In genomic region chr5:136535976-136536725, GRCm38 (mm10) we compare ENCODE assay signal across 25 mouse cellular contexts. TPM values are rescaled to one million over a fixed set of nuclear protein-coding genes. Genes with fewer than 3 reads are reported as not detected.
A peak's percentile ranks its signal among the peaks of the same experiment; 100 is the strongest.
DNase-seq lines count a peak whose midpoint lies in the region; ATAC-seq and TF ChIP-seq lines count a peak whose summit lies in the region.
"Had no signal": no experiment of that assay in that cellular context is flagged by ENCODE, and none has a peak within 500 bp of the region (broad histone marks: within the 10 kb centered on the region; RNA-seq: fewer than 3 reads in every experiment).

No protein-coding gene starts in this region.

- WGBS in heart, embryonic 14.5 days: 71% methylated on average over 5 of the region's 5 CpGs
- WGBS in liver, adult 2 months: 46% methylated on average over 5 of the region's 5 CpGs
- WGBS in liver, embryonic 12.5 days (ENCODE audit: insufficient replicate concordance): 60% methylated on average over 5 of the region's 5 CpGs
- WGBS in kidney, postnatal 0 days: 60% methylated on average over 5 of the region's 5 CpGs
- 51% methylated on average over 5 of the region's 5 CpGs for WGBS in stomach, postnatal 0 days

- peaks cover 37% of the 10 kb centered on the region for H3K79me2 ChIP-seq in liver, adult 2 months (ENCODE audit: control insufficient read depth, insufficient read depth, low read length)

- intact Hi-C loops in gastrocnemius, postnatal 36 days (cut with DNase I): no loop called here

- no peak for DNase-seq in heart, adult 9 months (ENCODE audit: low spot score in 2 of 2)
- DNase-seq in liver, adult 2 months (ENCODE audit: extremely low read depth, low read depth, low spot score): peak; percentile 37
- DNase-seq in kidney, postnatal 0 days (ENCODE audit: low spot score): no peak
- DNase-seq in stomach, postnatal 0 days (ENCODE audit: low spot score): no peak
- DNase-seq in frontal cortex, postnatal 10 days (ENCODE audit: low spot score in 2 of 2): no peak
- no peak for DNase-seq in gastrocnemius, postnatal 36 days
- DNase-seq: adrenal gland, postnatal 10 days; cerebellum, adult 18-20 months; cerebellum, postnatal 25 days; embryo, embryonic 11 days; gastrocnemius, postnatal 14 days; heart, adult 18-20 months; heart, postnatal 10 days; liver, embryonic 13.5 days; lung, adult 2 months; midbrain, embryonic 14.5 days; right cerebral cortex, postnatal 25 days; thymus, adult 18-20 months; thymus, postnatal 36 days had no signal

- H3K9ac ChIP-seq in heart, embryonic 14.5 days (ENCODE audit: low read length): 0 out of 2 replicates have a peak overlapping the region, but pooled peaks have one; percentile 4
- no peak overlapping the region for H3K9ac ChIP-seq in liver, adult 2 months (ENCODE audit: low read depth, low read length)
- H3K9ac ChIP-seq in liver, embryonic 12.5 days: no peak overlapping the region
- H3K9ac ChIP-seq in kidney, postnatal 0 days (ENCODE audit: low read depth, low read length): no peak overlapping the region
- no peak overlapping the region for H3K9ac ChIP-seq in stomach, postnatal 0 days (ENCODE audit: low read length)
- H3K9ac ChIP-seq: forebrain, embryonic 15.5 days; limb, embryonic 12.5 days; liver, embryonic 13.5 days; stomach, embryonic 15.5 days had no signal

- no peaks in the 10 kb centered on the region for H3K9me3 ChIP-seq in heart, embryonic 14.5 days (ENCODE audit: control insufficient read depth, low read length)
- H3K9me3 ChIP-seq in liver, embryonic 12.5 days (replicated peaks): no peaks in the 10 kb centered on the region
- no peaks in the 10 kb centered on the region for H3K9me3 ChIP-seq in kidney, postnatal 0 days (replicated peaks; ENCODE audit: low read length)
- H3K9me3 ChIP-seq in stomach, postnatal 0 days (ENCODE audit: control insufficient read depth, low read length): no peaks in the 10 kb centered on the region
- H3K9me3 ChIP-seq: forebrain, embryonic 15.5 days; hindbrain, embryonic 10.5 days; limb, embryonic 12.5 days; liver, embryonic 13.5 days; stomach, embryonic 15.5 days had no signal

- no peak for TF ChIP-seq CTCF in liver, adult 2 months (IDR thresholded peaks at IDR 0.05; ENCODE audit: low read depth, low read length)
- peak; percentile 19; the same call in 1 of the 2 replicates for TF ChIP-seq CTCF in kidney, postnatal 0 days (IDR thresholded peaks at IDR 0.05; ENCODE audit: low read depth)
- peak; percentile 40; the same call in 1 of the 2 replicates for TF ChIP-seq CTCF in stomach, postnatal 0 days (IDR thresholded peaks at IDR 0.05; ENCODE audit: low read depth)

- H3K4me1 ChIP-seq in heart, embryonic 14.5 days (ENCODE audit: control insufficient read depth in 2 of 2, insufficient read depth in 2 of 2, low read length in 2 of 2): peaks cover 31 to 73% of the 10 kb centered on the region in 2 experiments
- H3K4me1 ChIP-seq in liver, adult 2 months (ENCODE audit: control insufficient read depth, insufficient read depth, low read length): peaks cover 27% of the 10 kb centered on the region
- peaks cover 80% of the 10 kb centered on the region for H3K4me1 ChIP-seq in liver, embryonic 12.5 days
- H3K4me1 ChIP-seq in kidney, postnatal 0 days (replicated peaks; ENCODE audit: insufficient read depth, low read length): peaks cover 29% of the 10 kb centered on the region
- H3K4me1 ChIP-seq in stomach, postnatal 0 days (replicated peaks; ENCODE audit: control insufficient read depth, insufficient read depth): no peaks in the 10 kb centered on the region; the same call in 1 of the 2 replicates

- no peak overlapping the region for H3K4me2 ChIP-seq in heart, embryonic 14.5 days (ENCODE audit: low read length)
- H3K4me2 ChIP-seq in liver, embryonic 12.5 days: no peak overlapping the region
- H3K4me2 ChIP-seq in kidney, postnatal 0 days (ENCODE audit: low read length): no peak overlapping the region
- H3K4me2 ChIP-seq in stomach, postnatal 0 days (replicated peaks; ENCODE audit: low read depth): no peak overlapping the region
- H3K4me2 ChIP-seq: forebrain, embryonic 15.5 days; limb, embryonic 12.5 days; liver, embryonic 13.5 days; stomach, embryonic 15.5 days had no signal

- no peaks in the 10 kb centered on the region for H3K27me3 ChIP-seq in heart, embryonic 14.5 days (ENCODE audit: control insufficient read depth, insufficient read depth, low read length)
- no peaks in the 10 kb centered on the region for H3K27me3 ChIP-seq in liver, adult 2 months (ENCODE audit: control insufficient read depth, insufficient read depth, low read length)
- no peaks in the 10 kb centered on the region for H3K27me3 ChIP-seq in liver, embryonic 12.5 days (replicated peaks)
- H3K27me3 ChIP-seq in kidney, postnatal 0 days (ENCODE audit: insufficient read depth, low read length): no peaks in the 10 kb centered on the region
- H3K27me3 ChIP-seq in stomach, postnatal 0 days (ENCODE audit: control insufficient read depth, insufficient read depth, low read length): no peaks in the 10 kb centered on the region
- H3K27me3 ChIP-seq: forebrain, embryonic 15.5 days; limb, embryonic 12.5 days; liver, embryonic 13.5 days; stomach, embryonic 15.5 days had no signal

- ATAC-seq in heart, embryonic 14.5 days (ENCODE audit: insufficient number of reproducible peaks, insufficient read depth, low FRiP score, low read depth): no peak
- ATAC-seq in liver, embryonic 12.5 days: no peak
- ATAC-seq in kidney, postnatal 0 days (replicated peaks; ENCODE audit: low FRiP score, low read depth): no peak; the same call in 1 of the 2 replicates
- 0 out of 2 replicates have a peak, but pooled peaks have one; percentile 53 for ATAC-seq in stomach, postnatal 0 days (ENCODE audit: low FRiP score, low TSS enrichment)
- ATAC-seq: forebrain, embryonic 15.5 days had no signal

- no peak for TF ChIP-seq EP300 in stomach, postnatal 0 days (optimal IDR thresholded peaks at IDR 0.05)

- H3K27ac ChIP-seq in heart, embryonic 14.5 days (replicated peaks in 1 of 2; ENCODE audit: control insufficient read depth in 1 of 2, insufficient read depth in 1 of 2, low read depth in 2 of 2, low read length in 2 of 2): no peak overlapping the region
- no peak overlapping the region for H3K27ac ChIP-seq in liver, adult 2 months (replicated peaks; ENCODE audit: insufficient read depth, low read depth, low read length)
- no peak overlapping the region for H3K27ac ChIP-seq in liver, embryonic 12.5 days
- H3K27ac ChIP-seq in kidney, postnatal 0 days: 0 out of 2 replicates have a peak overlapping the region, but pooled peaks have one; percentile 27
- no peak overlapping the region for H3K27ac ChIP-seq in stomach, postnatal 0 days (replicated peaks)
- H3K27ac ChIP-seq: forebrain, embryonic 15.5 days; hindbrain, embryonic 10.5 days; limb, embryonic 12.5 days; liver, embryonic 13.5 days had no signal

- no peak overlapping the region for H3K4me3 ChIP-seq in heart, embryonic 14.5 days (ENCODE audit: control insufficient read depth in 1 of 2, insufficient read depth in 1 of 2, low read depth in 1 of 2, low read length in 2 of 2)
- no peak overlapping the region for H3K4me3 ChIP-seq in liver, adult 2 months (ENCODE audit: insufficient read depth, low read depth, low read length)
- no peak overlapping the region for H3K4me3 ChIP-seq in liver, embryonic 12.5 days
- no peak overlapping the region for H3K4me3 ChIP-seq in kidney, postnatal 0 days (replicated peaks; ENCODE audit: low read depth, low read length)
- H3K4me3 ChIP-seq in stomach, postnatal 0 days (ENCODE audit: low read depth, low read length): no peak overlapping the region
- H3K4me3 ChIP-seq: forebrain, embryonic 15.5 days; hindbrain, embryonic 10.5 days; limb, embryonic 12.5 days; liver, embryonic 13.5 days; stomach, embryonic 15.5 days had no signal

- H3K36me3 ChIP-seq in heart, embryonic 14.5 days (ENCODE audit: control insufficient read depth, insufficient read depth, low read length): no peaks in the 10 kb centered on the region
- no peaks in the 10 kb centered on the region for H3K36me3 ChIP-seq in liver, adult 2 months (ENCODE audit: control insufficient read depth, insufficient read depth, low read length)
- H3K36me3 ChIP-seq in liver, embryonic 12.5 days: no peaks in the 10 kb centered on the region
- no peaks in the 10 kb centered on the region for H3K36me3 ChIP-seq in kidney, postnatal 0 days (ENCODE audit: insufficient read depth, low read length)
- H3K36me3 ChIP-seq in stomach, postnatal 0 days (ENCODE audit: control insufficient read depth, insufficient read depth, low read length): no peaks in the 10 kb centered on the region
- H3K36me3 ChIP-seq: forebrain, embryonic 15.5 days; limb, embryonic 12.5 days; liver, embryonic 13.5 days; stomach, embryonic 15.5 days had no signal

- TF ChIP-seq POLR2A in liver, adult 2 months (IDR thresholded peaks at IDR 0.05; ENCODE audit: extremely low read depth, insufficient read depth, low read length): no peak

RNA-seq across cellular contexts. Expression of gene Cux1, which starts 31.1 kb away (rescaled TPM):
- 71.6 and 76.8 TPM in 2 replicates for polyA plus RNA-seq in heart, embryonic 14.5 days (2014; fragmentation: Nextera tagmentation; extraction: Ambion mirVana)
- 9.5 and 12.6 TPM in 2 replicates for total RNA-seq in liver, adult 2 months (2014; rRNA removed)
- polyA plus RNA-seq in liver, adult 2 months (2012; rRNA removed): 11.6 and 12.6 TPM in 2 replicates
- polyA plus RNA-seq in liver, embryonic 12.5 days (2016; fragmentation: Nextera tagmentation; extraction: Ambion mirVana): 29.8 and 31.7 TPM in 2 replicates
- polyA plus RNA-seq in kidney, postnatal 0 days (2015; fragmentation: Nextera tagmentation; extraction: Ambion mirVana): 73.4 and 84.0 TPM in 2 replicates
- polyA plus RNA-seq in stomach, postnatal 0 days (2015; fragmentation: Nextera tagmentation; extraction: Ambion mirVana): 33.7 and 36.3 TPM in 2 replicates
- total RNA-seq in gastrocnemius, postnatal 36 days (2021): 10 to 100 TPM; 73.6 to 80.1 TPM
